Mouse (Mus musculus) liver (tissue): ENCODE measurements around the gene Zfp354c.

Experiments used
- DNase-seq: peaks from one replicate; pipeline ENCODE4 v3.0.0-alpha.2; 2020; ENCODE audit warnings: mixed read lengths

The Zfp354c gene

DNA sequence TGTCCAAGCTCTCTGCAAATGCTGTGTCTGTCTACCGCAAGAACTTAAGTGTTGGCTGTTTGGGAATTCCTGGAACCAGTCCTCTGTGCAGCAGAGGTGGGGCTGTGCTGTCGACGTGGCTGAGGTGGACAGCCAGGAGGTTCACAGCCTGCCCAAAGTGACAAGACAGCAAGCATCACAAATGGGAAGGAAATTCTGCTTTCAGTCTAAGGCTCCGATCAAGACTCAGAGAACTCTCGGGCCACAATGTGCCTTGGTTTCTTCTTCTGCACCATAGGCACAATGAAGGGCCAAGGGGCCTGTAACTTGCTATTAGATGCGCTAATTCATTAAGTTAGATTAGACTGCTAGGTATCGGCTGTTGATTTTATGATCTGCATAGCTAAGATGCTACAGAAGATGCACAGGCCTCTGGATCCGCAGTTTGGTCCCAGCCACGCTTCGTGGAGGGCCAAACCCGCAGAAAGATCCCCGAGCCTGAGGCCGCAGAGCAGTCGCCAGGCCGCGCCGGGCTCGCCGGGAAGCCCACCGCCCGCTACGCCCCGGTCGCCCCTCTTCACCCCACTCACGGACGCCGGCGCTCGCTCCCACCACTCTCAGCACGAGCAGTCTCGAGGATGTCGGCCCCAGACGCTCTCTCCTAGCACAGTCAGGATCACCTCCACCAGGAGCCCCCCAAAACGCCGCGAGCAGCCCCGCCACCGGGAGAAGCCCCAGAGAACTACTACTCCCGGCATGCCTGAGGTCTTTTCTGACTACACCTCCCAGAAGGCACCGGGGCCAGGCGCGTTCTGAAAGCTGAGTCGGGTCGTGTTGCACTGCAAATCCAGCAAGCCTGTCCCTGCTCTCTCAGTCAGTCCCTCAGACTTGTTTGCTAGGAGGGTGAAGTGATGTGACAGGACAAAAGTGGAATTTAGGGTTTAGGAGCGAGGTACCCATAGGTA is at the start of gene Zfp354c:
TSS of gene Zfp354c (minus strand) at position 715 of the 944 bp plus-strand sequence.
- peak; percentile 82 for DNase-seq

DNA sequence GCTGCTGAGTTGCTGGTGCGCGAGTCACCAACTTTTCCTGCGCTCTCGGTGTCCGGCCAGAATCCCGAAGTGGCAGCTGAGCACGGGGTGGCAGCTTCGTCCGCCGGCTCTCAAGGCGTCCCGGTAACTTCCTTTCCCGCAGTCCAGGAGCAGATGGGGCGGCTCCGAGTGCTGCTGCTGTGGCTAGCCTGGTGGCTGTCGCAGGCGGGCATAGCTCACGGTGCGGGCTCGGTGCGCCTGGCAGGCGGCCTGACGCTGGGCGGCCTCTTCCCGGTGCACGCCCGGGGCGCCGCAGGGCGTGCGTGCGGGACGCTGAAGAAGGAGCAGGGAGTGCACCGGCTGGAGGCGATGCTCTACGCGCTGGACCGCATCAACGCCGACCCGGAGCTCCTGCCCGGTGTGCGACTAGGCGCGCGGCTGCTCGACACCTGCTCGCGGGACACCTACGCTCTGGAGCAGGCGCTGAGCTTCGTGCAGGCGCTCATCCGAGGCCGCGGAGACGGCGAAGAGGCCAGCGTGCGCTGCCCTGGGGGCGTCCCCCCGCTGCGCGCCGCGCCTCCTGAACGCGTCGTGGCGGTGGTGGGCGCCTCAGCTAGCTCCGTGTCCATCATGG is 23.6 kb upstream of the Zfp354c start:
- no peak for DNase-seq

DNA sequence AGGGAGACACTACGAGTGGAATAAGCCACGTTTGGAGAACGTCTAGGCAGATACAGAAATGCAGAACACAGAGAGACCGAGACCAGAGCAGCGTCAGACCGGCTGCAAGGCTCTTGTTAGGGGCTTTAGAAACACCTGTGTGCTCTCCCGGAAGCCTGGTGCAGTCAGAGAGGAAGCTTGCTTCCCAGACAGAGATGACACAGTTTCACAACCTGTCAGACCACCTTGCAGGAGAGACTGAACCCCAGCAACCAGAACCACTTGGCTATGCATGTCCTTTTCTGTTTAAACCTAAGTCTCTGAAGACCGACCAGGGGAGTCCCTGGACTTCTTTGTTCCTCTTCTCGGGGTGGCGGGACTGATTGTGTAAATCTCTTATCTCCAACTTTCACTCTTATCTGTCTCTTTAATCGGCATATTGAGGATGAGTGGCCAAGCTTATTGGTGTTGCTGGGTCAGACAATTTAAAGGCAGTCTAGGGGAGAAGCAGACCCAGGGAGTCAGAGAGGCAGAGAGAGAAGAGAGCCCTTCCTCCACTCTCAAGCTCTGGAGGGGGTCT is 22.7 kb upstream of the Zfp354c start, which contains the start of gene Grm6:
TSS of gene Grm6 (plus strand) at position 509 of the 559 bp plus-strand sequence.
- DNase-seq: no peak

DNA sequence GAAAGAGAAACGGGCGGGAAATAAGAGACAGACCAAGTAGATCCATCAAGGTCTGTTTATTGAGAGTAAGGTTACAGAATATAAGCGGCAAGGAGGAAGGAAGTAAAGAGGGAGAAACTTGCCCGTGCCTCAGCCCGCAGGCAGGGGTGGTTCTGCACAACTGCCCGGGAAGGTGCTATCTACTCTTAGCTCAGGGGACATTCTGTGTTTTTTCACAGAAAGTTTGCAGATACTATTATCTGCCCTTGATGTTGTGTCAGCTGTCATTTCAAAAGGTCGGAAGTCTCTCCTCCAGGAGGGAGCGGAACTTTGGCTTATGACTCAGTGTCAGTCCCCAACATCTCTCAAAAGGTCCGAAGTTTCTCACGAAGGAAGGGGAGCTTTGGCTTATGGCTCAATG is 21.8 kb upstream of the Zfp354c start:
- DNase-seq: no peak

DNA sequence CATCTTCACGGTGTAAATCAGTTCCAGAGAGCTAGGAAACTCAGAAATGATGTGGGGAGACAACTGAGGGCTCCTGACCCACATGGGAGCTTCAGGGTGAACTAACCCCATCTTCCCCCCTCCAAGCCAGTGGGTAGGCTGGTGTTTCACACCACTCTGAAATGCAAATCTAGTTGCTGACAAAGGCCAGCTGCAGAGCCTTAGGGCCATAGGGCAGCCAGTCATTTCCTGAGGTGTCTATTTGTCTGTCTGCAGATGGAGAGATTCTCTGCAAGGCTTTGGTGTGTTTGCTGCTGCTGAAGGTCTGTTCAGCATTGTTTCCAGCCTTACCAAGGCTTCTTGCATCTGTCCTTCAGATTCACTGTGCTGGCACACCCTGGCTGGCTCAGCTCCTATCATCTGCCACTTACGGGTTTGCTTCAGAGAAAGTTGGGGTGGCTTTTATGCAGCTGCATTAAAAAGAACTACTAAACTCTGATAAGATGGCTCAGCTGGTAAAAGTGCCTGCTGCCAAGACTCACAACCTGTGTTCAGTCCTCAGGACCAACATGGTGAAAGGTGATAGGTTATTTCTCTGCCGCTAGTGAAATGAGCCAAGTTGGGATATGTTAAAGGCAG is 21.1 kb upstream of the Zfp354c start:
- DNase-seq: no peak

DNA sequence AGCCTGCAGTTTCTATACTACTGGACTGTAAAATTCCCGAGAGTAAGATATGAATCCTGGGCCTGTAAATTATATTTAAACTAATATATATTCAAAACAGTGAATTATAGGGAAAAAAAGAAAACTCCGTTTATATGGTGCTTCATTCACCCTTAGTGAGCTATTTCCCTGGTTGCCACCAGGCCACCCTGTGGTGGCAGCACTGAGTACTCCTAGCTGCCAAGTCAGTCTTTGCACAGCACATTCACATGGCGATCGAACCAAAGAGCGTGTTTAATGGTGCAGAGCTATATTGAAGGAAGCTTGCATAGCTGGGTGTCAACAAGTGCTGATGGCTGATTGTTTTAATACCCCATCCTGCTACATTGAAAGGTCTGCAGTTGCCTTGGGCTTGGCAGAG is 19.5 kb upstream of the Zfp354c start:
- DNase-seq: no peak

DNA sequence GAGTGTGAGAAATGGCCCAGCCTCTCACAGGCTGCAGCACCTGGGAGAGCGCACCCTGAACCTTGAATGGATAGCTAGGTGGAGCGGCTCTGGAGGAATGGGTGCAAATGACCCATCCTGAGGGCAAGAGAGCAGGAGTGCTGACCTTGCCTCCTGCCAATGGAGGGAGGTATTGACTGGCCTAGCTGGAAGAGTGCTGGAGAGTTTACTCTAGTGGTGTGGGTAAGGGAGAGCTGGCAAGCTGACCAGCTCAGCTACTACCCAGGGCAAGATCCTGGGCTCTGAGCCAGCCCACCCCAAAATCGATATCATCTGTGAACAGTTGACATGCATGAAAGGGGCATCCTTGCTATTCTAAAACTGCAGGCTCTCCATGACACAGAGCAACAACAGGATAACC is 18.4 kb upstream of the Zfp354c start:
- DNase-seq: no peak

DNA sequence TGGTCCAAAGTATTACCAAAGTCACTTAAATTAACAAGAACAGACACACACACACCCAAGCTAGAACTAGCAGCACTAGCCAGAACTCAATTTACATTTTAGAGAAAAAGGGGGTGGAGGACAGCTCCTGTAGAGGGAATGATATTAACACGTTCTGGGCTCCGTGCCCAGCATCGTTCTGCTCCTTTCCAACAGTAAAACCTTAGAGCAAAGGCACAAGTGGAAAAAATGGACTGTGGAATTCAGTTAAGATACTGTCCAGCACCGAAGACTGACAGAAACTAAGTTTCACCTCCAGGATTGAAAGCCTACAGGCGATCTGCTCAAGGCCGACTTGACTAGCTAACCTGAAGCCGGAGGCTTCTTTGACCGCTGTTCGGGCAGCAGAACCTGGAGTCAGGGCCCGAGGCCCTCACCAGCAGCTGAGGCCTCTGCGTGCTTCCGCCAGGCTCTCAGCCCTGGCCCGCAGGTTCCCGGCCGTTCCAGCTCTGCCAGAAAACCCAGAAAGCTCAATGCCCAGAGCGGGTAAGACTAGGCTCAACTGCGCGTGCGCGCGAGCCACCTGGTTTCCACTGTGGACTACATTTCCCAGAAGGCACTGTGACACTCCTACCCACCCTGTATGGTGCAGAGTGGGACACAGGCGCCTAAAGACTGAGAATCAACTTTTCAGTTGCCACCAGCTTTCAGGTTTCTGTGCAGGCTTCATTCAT is 13.7 kb upstream of the Zfp354c start, which contains the start of gene Zfp879:
TSS of gene Zfp879 (minus strand) at position 530 of the 713 bp plus-strand sequence.
- DNase-seq: peak; percentile 85

DNA sequence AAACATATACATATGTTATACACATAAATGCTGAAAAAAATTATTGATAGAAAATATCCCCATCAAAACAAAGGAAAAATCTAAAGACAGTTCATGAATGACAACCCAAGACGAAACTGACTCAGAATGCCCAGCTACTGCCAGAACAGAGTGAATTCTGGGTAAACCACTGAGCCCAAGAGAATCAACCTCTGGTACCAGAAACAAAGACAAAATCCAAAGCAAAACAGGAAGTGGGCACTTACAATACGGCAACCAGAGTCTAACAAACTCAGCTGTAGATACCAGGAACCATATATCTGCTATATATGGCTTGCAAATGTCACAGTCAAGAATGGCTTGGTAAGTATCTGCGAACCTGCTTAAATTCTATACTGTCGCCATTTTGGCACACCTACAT is 8.2 kb upstream of the Zfp354c start:
- DNase-seq: no peak

DNA sequence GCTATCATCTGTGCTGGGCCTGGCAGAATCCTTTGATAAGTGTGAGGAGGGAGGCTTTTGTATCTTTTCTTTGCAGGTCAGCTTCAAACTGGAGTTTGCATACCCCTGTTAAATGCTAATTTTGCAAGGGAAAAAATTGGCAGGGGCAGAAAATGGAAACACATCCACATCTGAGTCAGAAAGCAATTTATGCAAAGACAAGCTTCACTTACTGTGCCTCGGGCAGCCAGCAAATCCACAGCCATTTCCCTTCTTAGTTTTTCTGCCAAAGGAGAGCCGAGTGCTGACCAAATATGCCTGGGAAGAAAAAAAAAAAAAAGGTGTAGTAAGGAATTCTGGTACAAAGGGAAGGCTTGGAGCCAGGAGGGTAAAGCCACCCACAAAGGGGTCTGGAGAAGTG is 1.3 kb downstream of the Zfp354c start:
- no peak for DNase-seq

DNA sequence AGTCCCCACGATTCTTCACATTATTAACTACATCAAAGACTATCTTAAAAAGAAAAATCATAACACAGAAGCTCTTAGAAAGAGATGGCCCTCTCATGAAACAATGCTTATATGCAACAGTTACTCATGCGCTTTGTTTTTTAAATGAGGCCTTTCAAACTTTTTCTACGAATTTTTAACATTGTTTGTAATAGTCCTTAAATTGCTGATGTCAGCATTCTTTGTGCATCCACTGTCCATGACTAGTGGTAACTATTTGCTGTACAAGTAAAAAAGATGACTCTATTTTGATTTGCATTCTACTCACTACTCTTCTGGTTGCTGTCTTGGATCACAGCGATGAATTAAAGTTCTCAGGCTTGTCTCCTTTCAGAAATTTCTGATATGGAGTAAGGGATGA is 13.3 kb downstream of the Zfp354c start:
- no peak for DNase-seq

DNA sequence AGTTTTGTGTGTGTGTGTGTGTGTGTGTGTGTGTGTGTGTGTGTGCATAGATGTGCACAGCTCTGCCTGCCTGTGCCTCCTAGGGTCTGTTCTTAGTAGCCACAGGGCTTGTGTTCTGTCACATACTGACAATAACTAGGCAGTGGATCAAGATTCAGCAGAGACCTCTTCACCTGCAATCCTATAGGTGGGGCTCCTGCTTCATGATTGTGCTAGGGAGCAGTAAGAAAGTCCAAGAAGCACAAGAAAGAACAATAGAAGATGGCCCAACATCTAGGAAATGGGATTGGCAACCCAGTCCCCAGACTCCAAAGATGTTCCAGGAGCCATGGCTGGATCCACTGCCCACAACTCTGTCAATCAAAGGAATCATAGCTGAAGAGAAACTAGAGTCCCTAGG is 28.7 kb downstream of the Zfp354c start:
- no peak for DNase-seq

DNA sequence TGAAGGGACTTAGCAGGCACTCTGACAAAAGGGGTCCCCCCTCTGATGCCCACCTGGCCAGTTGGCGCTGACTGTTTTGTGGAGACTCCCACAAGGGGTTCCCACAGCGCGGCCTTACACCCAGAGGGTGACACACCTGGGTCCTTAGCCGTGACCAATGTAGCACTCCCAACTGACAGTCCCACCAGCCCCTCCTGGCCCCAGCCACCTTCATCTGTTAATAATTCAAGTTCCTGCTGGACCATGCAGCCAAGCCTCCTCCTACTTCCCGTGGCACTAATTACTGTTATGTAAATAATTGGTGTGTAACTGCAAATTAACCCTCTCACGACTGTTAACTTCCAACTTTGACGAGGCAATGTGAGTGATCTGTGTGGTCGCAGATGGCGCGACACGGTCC is 29.9 kb downstream of the Zfp354c start:
- no peak for DNase-seq

DNA sequence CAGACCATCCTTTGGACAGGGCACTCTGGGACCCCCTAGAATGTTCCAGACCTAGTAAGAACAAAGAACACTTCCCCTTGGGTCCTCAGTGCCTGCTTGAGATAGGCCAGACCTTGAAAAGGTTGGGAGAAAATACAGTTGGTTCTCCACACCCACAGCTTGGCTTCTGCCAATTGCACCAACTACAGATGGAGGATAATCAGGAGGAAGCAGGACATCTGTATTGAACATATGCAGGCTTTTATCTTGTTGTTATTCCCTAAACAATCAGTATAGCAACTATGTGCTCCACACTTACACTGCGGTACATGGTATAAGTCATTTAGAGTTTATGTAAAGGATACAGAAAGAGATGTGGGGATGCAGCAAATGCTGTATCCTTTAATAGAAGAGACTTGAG is 56.5 kb downstream of the Zfp354c start:
- DNase-seq: no peak

DNA sequence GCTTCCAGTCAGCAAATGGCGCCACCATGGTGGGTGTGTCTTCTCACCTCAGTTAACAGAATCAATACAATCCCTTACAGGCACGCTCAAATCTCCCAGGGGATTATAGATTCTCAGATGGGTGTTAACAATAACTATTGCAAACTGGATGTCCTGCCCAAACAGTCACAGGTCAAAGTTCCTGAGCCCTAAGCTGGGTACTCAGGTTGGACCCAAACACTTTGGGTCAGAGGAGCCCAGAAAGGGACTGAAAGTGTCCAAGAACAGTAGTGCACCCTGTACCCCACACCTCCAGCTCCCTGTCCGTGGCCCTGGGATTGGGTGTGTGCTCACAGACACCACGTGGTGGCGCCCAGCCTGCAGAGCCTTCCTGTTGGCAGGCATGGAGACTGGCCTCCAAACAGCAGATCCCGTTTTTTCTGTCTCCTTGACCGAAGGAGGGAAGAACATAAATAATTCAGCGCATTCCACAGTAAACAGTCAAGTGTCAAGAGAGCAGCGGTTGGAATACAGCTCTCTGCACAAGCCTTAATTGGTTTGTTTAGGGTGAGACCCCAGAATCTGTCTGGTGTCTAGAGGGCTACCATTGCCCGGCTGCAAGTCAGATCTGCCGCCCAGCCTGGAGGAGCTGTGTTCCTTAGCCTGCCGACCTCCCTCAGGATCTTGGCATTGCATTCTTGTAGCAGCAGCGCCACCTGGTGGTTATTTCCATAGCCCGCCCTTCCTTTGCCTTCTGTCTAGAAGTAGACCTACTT is 58.4 kb downstream of the Zfp354c start:
- DNase-seq: peak; percentile 79

DNA sequence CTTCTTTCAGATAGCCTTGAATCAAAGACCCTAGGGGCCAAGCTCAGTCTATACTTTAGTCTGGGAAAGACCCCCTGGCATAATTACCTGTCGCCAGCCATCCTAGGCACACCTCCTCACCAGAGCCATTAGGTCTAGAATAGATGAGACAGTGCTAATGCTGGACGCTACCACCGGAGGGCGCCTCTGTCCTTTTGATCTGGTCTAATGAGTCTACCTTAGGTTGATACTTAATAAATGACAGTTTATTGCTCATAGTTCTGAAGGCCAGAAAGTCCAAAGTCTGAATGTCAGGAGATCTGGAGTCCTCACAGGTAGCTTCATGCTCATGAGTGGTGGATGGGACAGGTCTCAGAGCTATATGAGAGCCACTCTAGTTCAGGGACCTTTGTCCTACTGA is 60.5 kb downstream of the Zfp354c start:
- peak; percentile 31 for DNase-seq

DNA sequence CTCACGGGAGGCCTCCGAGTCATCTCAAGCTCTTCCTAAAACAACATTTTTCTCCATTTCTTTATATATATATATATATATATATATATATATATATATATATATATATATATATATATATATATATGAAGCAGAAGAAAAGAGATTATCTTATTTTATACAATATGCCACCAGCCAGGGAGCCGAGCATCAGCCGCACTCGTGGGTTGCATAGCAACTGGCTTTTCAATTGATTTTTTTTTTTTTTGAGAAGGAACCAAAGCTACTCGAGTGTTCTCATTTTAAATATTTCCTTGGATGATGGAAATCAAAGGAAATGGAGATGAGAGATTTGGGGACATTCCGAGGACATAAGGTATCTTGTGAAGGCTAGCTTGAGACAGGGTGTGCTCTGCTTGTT is 61.1 kb downstream of the Zfp354c start:
- no peak for DNase-seq
